Mouse (Mus musculus) T-cell, adult 2 months (primary cell): ENCODE results near the gene Sirt7.
"Not testable (repeated sequence)": the region's sequence is repeated elsewhere in the genome, so short reads cannot be mapped to it uniquely, and the experiment has no call there.

Experiments
- DNase-seq: peaks from one replicate; pipeline ENCODE4 v3.0.0; 2022; ENCODE audit warnings: low spot score

Sirt7 gene

DNA sequence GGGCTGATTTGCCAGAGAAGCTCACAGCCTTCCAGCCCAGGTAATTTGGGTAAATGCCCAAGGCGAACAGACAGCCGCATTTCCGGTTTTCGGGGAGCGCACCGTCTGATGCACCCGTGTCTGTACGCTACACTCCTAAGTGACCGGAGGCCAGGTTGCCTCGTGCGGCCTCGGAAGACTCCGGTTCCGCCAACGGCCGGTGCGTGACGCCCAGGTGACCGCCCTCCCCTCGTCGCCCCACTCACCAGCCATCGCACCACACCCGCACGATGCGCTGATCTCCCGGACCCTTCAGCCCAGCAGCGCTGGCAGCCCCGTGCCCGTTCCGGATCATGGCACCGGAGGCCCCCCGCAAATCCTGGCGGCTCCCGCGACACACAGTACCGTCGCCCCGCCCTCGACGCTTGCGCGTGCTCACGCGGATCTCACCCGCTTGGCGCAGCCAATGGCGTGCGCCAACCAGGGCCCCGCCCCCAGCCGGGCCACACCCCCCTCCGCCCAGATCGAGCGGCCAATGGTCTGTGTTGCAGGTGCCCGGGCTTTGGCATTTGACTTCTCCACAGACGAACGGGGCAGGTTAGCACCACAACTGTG, 7.4 kb downstream of the Sirt7 start, which contains the start of gene Pcyt2:
TSS of gene Pcyt2 (minus strand) at position 418 of the 594 bp plus-strand sequence.
- peak; percentile 92 for DNase-seq

- no peak for DNase-seq
Measured at GRCm38 (mm10) chr11:120616617-120617294, 8.3 kb downstream of the Sirt7 start.

DNA sequence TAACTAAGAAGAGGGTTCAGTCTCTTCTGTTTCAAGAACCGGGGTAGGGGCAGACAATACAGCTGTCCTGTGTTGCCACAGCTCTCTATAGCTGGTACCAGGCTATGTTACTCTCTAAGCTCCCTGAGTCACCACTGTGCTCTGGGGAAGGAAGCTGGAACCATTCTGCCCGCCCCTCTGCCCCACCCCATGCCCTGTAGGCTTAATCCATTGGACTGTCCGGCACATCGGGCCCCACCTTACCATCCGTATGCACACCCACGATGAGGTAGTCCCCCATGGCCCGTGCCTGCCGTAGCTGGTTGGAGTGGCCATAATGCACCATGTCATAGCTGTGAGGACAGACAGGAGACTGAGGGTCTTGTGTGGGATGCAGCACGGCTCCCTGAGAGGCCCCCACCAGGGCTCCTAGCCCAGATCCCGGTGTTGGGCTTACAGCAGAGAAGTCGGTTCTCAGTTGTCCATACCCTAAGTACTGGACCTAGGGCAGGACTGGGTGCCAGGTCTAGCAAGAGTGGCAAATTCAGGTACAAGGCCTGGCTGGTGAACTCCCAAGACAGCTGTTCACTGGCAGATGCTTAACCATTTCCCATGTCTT, 9.3 kb downstream of the Sirt7 start:
- no peak for DNase-seq

GRCm38 (mm10) chr11:120615167-120615566, 9.9 kb downstream of the Sirt7 start:
- DNase-seq: no peak

- DNase-seq: no peak
Measured at GRCm38 (mm10) chr11:120613976-120614375, 11.1 kb downstream of the Sirt7 start.

- no peak for DNase-seq
Measured at GRCm38 (mm10) chr11:120613481-120613972, 11.5 kb downstream of the Sirt7 start.

GRCm38 (mm10) chr11:120612763-120613162, 12.3 kb downstream of the Sirt7 start:
- peak; percentile 77 for DNase-seq

- DNase-seq: no peak
Measured at GRCm38 (mm10) chr11:120610477-120611046, 14.5 kb downstream of the Sirt7 start.

GRCm38 (mm10) chr11:120609250-120609649, 15.8 kb downstream of the Sirt7 start:
- no peak for DNase-seq

DNA sequence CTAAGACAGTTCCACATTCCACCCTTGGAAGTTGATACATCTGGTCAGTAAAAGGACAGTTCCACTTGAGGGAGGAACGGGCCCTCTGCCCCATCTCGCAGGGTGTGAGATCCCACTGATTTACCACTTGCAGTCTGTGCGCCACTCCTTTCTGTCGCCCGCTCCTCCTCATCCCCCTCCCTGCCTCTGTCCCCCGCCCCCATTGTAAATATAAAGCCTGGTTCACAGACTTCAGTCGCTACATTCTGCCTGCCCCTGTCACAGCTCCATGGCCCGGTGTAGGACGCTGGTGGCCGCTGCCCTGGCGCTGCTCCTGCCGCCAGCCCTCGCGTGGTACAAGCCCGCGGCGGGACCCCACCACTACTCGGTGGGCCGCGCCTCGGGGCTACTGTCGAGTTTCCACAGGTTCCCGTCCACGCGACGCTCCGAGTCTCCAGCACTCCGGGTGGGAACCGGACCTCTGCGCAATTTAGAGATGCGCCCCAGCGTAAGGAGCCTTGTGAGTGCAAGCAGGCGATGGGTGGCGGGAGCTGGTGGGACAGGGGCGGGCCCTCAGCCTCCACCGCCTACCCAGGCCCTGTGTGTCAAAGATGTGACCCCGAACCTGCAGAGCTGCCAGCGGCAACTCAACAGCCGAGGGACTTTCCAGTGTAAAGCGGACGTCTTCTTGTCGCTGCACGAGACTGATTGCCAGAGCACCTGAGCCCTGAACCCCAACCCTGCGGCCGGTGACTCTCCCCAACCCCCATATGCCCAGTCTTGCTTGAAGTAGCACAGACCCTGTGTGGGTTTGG, 16.6 kb downstream of the Sirt7 start, which contains the start of gene Npb:
TSS of gene Npb (plus strand) at position 237 of the 794 bp plus-strand sequence.
- no peak for DNase-seq

GRCm38 (mm10) chr11:120606764-120607163, 18.3 kb downstream of the Sirt7 start:
- DNase-seq: no peak

- no peak for DNase-seq
Measured at GRCm38 (mm10) chr11:120605667-120606066, 19.4 kb downstream of the Sirt7 start.

DNA sequence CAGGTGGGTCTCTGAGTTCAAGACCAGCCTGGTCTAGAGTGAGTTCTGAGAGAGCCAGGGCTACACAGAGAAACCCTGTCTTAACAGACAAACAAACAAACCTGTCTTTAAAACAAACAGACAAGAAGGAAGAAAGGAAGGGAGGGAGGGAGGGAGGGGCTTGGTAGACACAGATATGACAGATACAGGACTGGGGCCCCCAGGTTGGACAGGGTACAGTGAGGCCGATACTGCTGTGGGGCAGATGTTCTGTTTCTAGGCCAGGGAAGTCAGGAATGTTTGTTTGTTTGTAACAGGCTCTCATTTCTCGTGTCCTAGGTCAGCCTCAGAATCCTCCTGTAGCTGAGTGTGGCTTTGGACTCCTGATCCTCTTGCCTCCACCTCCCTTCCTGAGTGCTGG, 21.5 kb downstream of the Sirt7 start:
- no peak for DNase-seq

GRCm38 (mm10) chr11:120600716-120601115, 24.3 kb downstream of the Sirt7 start:
- DNase-seq: peak; percentile 68

DNA sequence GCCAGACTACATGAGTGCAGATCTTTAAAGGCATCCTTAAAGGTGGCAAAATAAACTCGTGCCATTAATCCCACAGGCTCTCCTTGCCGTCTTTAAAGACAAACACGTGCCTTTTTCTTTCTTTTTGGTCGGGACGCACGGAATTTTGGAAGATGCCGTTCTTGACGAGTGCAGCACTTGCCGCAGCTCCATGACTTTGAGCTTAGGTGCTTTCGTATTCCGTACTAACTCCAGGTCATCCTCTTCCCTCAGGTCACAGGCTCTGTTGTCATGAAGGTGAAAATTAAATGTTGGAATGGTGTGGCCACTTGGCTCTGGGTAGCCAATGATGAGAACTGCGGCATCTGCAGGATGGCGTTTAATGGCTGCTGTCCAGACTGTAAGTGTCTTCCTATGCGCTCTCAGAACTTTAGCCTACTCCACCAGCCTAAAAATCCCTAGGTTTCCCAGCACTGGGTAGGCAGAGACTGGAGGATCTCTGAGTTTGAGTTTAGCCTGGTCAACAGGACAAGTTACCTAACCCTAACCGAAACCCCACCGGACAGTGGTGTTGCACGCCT, 26.0 kb downstream of the Sirt7 start:
- no peak for DNase-seq

DNA sequence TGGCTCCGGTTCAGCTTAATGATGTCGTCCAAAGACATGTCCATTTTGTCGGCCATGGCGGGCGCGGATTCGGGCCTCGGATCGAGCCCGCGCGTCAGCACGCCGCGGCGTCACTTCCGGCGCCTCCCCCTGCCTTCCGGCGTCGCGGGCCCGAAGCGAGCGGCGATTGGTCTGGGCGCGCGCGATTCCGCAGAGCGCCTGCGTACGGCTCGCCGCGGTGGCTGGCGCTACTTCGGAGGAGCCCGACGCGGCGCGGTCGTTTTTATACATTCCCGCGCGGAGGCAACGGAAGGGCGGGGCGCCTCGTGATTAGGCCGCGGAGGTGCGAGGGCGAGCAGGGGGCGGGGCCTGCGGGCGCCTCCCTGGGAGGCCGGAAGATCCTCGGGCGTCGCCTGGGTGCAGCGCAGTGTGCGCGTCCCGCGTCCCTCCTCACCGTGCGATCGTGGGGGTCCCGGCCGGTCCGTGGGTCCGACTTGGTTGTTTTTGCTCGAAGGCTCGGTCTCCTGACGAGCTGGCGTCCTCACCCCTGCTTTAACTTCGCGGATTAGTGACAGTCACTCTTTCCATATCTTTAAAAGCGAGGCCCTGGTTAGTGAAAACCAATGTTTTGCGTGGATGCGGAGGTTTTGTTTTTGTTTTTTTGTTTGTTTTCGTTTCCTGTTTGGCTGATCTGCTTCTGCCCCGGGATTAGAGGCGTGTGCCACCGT, 26.6 kb downstream of the Sirt7 start, which contains the start of the genes Alyref and Anapc11:
TSS of gene Alyref (minus strand) at position 83 of the 707 bp plus-strand sequence.
TSS of gene Anapc11 (plus strand) at position 139 of the 707 bp plus-strand sequence.
- peak; percentile 95 for DNase-seq

DNA sequence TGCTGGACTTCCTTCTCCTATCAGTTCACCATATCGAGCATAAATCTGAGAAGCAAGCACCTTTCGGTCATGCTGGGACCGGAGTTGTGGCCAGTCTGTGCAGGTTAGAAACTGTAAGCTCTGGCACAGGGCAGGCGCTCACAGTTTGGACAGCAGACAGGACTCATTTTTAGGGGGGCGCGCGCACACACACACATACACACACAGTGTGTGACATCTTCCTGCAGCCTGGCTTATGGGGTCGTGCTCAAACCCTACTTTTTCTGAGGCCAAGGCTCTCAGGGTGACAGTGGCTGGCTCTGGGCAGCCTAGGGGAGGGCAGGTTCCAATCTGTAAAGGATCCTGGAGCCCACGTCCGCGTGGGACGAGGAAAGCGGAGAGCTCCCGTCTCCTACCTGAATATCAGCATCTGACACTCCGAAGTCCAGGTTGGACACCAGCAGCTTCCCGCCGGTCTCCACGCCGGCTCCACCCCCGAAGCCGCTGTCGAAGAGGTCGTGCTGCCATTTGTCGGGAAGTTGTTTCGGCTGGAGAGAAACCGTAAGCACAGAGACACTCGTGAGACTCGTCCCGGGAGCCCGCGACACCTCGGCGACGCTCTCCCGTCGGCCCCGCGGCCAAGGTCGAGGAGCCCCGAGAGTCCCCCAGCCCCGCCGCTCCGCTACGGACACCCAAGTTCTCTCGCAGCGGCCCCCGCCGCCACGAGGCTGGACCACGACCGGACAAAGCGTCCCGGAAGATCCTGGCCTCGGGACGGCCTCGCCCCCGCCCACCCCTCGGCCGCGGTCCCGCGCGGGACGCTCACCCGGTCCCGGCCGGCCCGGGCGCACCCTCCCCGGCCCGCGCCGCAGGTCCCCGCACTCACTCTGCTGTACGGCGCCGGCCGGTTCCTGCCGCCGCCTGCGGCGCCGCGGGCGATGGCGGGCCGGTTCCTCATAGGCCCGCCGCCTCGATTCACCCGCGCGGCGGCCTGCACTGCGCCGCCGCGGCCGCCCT, 27.5 kb downstream of the Sirt7 start:
- DNase-seq: no peak

- DNase-seq: no peak
Measured at GRCm38 (mm10) chr11:120588531-120588930, 36.5 kb downstream of the Sirt7 start.

DNA sequence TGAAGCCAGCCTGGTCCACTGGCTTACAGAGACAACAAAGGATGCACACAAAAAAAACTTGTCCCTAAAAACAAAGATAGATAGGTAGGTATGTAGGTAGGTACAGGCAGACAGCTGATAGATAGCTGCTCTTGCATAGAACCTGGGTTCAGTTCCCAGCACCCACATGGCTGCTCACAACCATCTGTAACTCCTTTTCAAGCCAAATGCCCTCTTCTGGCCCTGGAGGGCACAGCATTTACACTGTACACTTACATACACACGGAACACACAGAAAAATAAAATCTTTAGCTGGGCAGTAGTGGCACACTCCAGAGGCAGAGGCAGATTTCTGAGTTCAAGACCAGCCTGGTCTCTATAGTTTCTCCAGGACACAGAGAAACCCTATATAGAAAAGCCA, 41.1 kb downstream of the Sirt7 start:
- DNase-seq: no peak

- DNase-seq: not testable (repeated sequence)
Measured at GRCm38 (mm10) chr11:120582982-120583293, 42.1 kb downstream of the Sirt7 start.
